Mouse (Mus musculus): ENCODE results near the gene Psapl1.

DNA sequence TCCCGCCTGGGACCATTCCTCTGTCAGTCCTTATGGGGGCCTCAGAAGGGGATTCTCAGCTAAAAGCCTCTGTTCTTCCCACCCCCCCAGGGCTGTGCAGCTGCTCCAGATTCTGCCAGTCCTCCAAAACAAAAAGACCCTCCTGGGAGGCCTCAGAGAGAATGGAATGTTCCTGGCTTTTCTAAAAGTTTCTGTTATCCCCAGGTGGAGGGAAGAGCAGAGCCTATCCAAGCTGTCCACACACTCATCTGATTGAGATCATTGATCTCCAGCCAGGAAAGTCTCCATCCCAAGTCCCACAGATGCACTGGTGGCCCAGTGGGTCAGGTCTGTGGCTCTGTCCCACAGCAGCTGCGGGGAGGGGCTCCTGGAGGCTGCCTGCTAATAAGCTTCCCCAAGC, 11.1 kb upstream of the Psapl1 start:
- TF ChIP-seq CTCF (IDR thresholded peaks at IDR 0.05) = no peak
- TF ChIP-seq EP300 (IDR thresholded peaks at IDR 0.05) = no peak

Measured in lung, postnatal 0 days (tissue).